Mouse (Mus musculus) CH12.LX (cell line): Measurements from ENCODE around the gene Ccl22. TPM values are rescaled to one million over a fixed set of nuclear protein-coding genes. Genes with fewer than 3 reads are reported as not detected.

Experiments used
- DNase-seq: peaks from one replicate; pipeline ENCODE4 v3.0.0-alpha.2; 2013; ENCODE audit errors: extremely low read depth
- H3K27ac ChIP-seq: 2 replicates; pipeline ENCODE4 v1.5.1; 2012; ENCODE audit warnings: low read depth, mild to moderate bottlenecking, control low read depth, moderate library complexity; ENCODE audit not compliant: insufficient read depth
- H3K27me3 ChIP-seq: replicated peaks from 2 replicates; pipeline ENCODE3; 2012; ENCODE audit warnings: inconsistent platforms
- H3K36me3 ChIP-seq, 2 experiments: replicated peaks in 1 of 2; 2 replicates each; pipeline versions ENCODE3 to v1.6.1; 2012; ENCODE audit warnings: inconsistent platforms in 1 of 2, low read length in 1 of 2, mild to moderate bottlenecking in 1 of 2, mixed read lengths in 1 of 2, moderate library complexity in 1 of 2; ENCODE audit not compliant: control insufficient read depth in 1 of 2, insufficient read depth in 1 of 2
- H3K4me1 ChIP-seq, 2 experiments: 2 replicates each; pipeline ENCODE4 v1.6.1; 2012; ENCODE audit warnings: inconsistent platforms in 1 of 2, moderate library complexity in 1 of 2; ENCODE audit not compliant: insufficient read depth in 2 of 2, control insufficient read depth in 1 of 2
- H3K4me2 ChIP-seq: 2 replicates; pipeline ENCODE4 v1.6.1; 2012; ENCODE audit warnings: low read depth, mild to moderate bottlenecking, control low read depth; ENCODE audit not compliant: poor library complexity, insufficient read depth, severe bottlenecking
- H3K4me3 ChIP-seq, 3 experiments: fragments of 150-350 bp in 1 of 3; sonication (generic) in 1 of 3; replicated peaks in 1 of 3; 2 replicates each; pipeline versions ENCODE3 to v1.5.1; 2011 to 2012; ENCODE audit warnings: low read depth in 2 of 3, low read length in 2 of 3, mild to moderate bottlenecking in 2 of 3, moderate library complexity in 2 of 3, control low read depth in 1 of 3, improper control_type of control experiment in 1 of 3, inconsistent platforms in 1 of 3, mixed read lengths in 1 of 3; ENCODE audit not compliant: poor library complexity in 1 of 3
- H3K79me2 ChIP-seq: replicated peaks from 2 replicates; pipeline ENCODE4 v1.6.1; 2012; ENCODE audit warnings: mild to moderate bottlenecking, moderate library complexity; ENCODE audit not compliant: control insufficient read depth, poor library complexity, insufficient read depth, severe bottlenecking; ENCODE audit errors: extremely low read depth
- H3K9ac ChIP-seq: 2 replicates; pipeline ENCODE4 v1.6.1; 2012; ENCODE audit warnings: low read depth, mild to moderate bottlenecking, control low read depth, moderate library complexity; ENCODE audit not compliant: insufficient read depth
- H3K9me3 ChIP-seq: replicated peaks from 2 replicates; pipeline ENCODE3; 2012; ENCODE audit warnings: low read length, inconsistent platforms, mixed read lengths
- CHD1 ChIP-seq: IDR thresholded peaks from 2 replicates; pipeline ENCODE4 v1.6.1; 2012; ENCODE audit warnings: low read depth, low read length, improper control_type of control experiment, inconsistent platforms
- ETS1 ChIP-seq: conservative IDR thresholded peaks from 2 replicates; pipeline ENCODE4 v1.6.1; 2012; ENCODE audit warnings: low read depth, mild to moderate bottlenecking, inconsistent platforms, low read length, improper control_type of control experiment, moderate library complexity
- GABPA ChIP-seq: IDR thresholded peaks from 2 replicates; pipeline ENCODE4 v1.6.1; 2012; ENCODE audit warnings: low read depth, low read length, improper control_type of control experiment, inconsistent platforms; ENCODE audit not compliant: insufficient replicate concordance
- HCFC1 ChIP-seq: IDR thresholded peaks from 2 replicates; pipeline ENCODE4 v1.6.1; 2012; ENCODE audit warnings: low read depth, mild to moderate bottlenecking, inconsistent platforms, low read length, improper control_type of control experiment
- IRF4 ChIP-seq: IDR thresholded peaks from 2 replicates; pipeline ENCODE4 v1.6.1; 2014; ENCODE audit warnings: low read depth, mild to moderate bottlenecking, inconsistent platforms, low read length, improper control_type of control experiment
- KAT2A ChIP-seq: IDR thresholded peaks from 2 replicates; pipeline ENCODE4 v1.6.1; 2012; ENCODE audit warnings: low read length, improper control_type of control experiment, inconsistent platforms; ENCODE audit not compliant: insufficient replicate concordance
- MAX ChIP-seq: IDR thresholded peaks from 2 replicates; pipeline ENCODE4 v1.6.1; 2011; ENCODE audit warnings: low read length, improper control_type of control experiment
- MAZ ChIP-seq: IDR thresholded peaks from 2 replicates; pipeline ENCODE4 v1.6.1; 2012; ENCODE audit warnings: low read depth, mild to moderate bottlenecking, inconsistent platforms, low read length, improper control_type of control experiment, moderate library complexity
- NELFE ChIP-seq: IDR thresholded peaks from 2 replicates; pipeline ENCODE4 v1.6.1; 2011; ENCODE audit warnings: low read depth, low read length, improper control_type of control experiment
- NRF1 ChIP-seq: IDR thresholded peaks from 2 replicates; pipeline ENCODE4 v1.6.1; 2014; ENCODE audit warnings: low read depth, mild to moderate bottlenecking, inconsistent platforms, low read length, improper control_type of control experiment, moderate library complexity
- PAX5 ChIP-seq: IDR thresholded peaks from 2 replicates; pipeline ENCODE4 v1.6.1; 2012; ENCODE audit warnings: low read length, inconsistent platforms, mixed read lengths
- POLR2AphosphoS2 ChIP-seq: IDR thresholded peaks from 2 replicates; pipeline ENCODE4 v1.6.1; 2011; ENCODE audit warnings: low read depth, low read length, improper control_type of control experiment
- TBP ChIP-seq: conservative IDR thresholded peaks from 2 replicates; pipeline ENCODE4 v1.6.1; 2011; ENCODE audit warnings: low read depth, low read length, improper control_type of control experiment
- TCF12 ChIP-seq: IDR thresholded peaks from 2 replicates; pipeline ENCODE4 v1.6.1; 2014; ENCODE audit warnings: low read depth, mild to moderate bottlenecking, inconsistent platforms, low read length, improper control_type of control experiment
- USF2 ChIP-seq: conservative IDR thresholded peaks from 2 replicates; pipeline ENCODE4 v1.6.1; 2011; ENCODE audit warnings: low read depth, low read length, improper control_type of control experiment
- ZNF384 ChIP-seq: IDR thresholded peaks from 2 replicates; pipeline ENCODE4 v1.6.1; 2012; ENCODE audit warnings: low read depth, low read length, improper control_type of control experiment, inconsistent platforms
- dilution Hi-C: fragments of 300-500 bp; cut with MboI; formaldehyde crosslinking; loops from 2 replicates; pipeline ENCODE4 v1.14.3; 2020; ENCODE audit warnings: low sequenced_read_pairs; ENCODE audit not compliant: extremely low pct_unique_long_range_greater_than_20kb, extremely low pct_ligation_motif_present
- in situ Hi-C: fragments of 300-500 bp; cut with MboI; formaldehyde crosslinking; loops from 3 replicates; pipeline ENCODE4 v1.14.3; 2019; ENCODE audit warnings: low sequenced_read_pairs, low pct_ligation_motif_present, low pct_unique_long_range_greater_than_20kb, mixed read lengths
- polyA plus RNA-seq: library from polyadenylated mRNA; unstranded; fragments of >175 nt; gene quantifications from 2 replicates; pipeline ENCODE4 v1.2.1, GENCODE M21; 2012; ENCODE audit warnings: low read depth; ENCODE audit not compliant: insufficient read length
- total RNA-seq, 2 experiments: library from RNA; depleted of rRNA; stranded (reverse); fragments of 300-350 nt in 1 of 2; fragments of >200 nt in 1 of 2; gene quantifications; 2 replicates each; pipeline ENCODE4 v1.2.3; 2012 to 2014

The Ccl22 gene
- total and polyA plus RNA-seq, 3 experiments = 1,396 to 4,546 (median 3,114) TPM

GRCm38 (mm10) chr8:94779534-94780294, 34.3 kb downstream of the Ccl22 start (continued):
- TF ChIP-seq POLR2AphosphoS2 (peak; percentile 86), IRF4 (peak; percentile 81), KAT2A (no peak; the same call in 1 of the 2 replicates), PAX5 (no peak), GABPA (no peak), NRF1 (no peak; the same call in 1 of the 2 replicates), TCF12 (peak; percentile 85), NELFE (no peak), ZNF384 (no peak), TBP (no peak; the same call in 1 of the 2 replicates), ETS1 (peak; percentile 64), USF2 (peak; percentile 34; the same call in 1 of the 2 replicates), CHD1 (peak; percentile 49; the same call in 1 of the 2 replicates), MAX (peak; percentile 71; the same call in 1 of the 2 replicates)

- in situ Hi-C loops = loop anchor here (5.0 kb wide), 2 partner anchors 38 to 73 kb away; no protein-coding TSS in a partner anchor
- peaks cover 0 to 15% of the 10 kb centered on the region in 2 experiments for H3K36me3 ChIP-seq
- H3K27me3 ChIP-seq = no peaks in the 10 kb centered on the region
- no peak for TF ChIP-seq MAZ
- TF ChIP-seq MAX = no peak
- TF ChIP-seq NELFE = peak; percentile 40; the same call in 1 of the 2 replicates
- TF ChIP-seq HCFC1 = peak; percentile 19; the same call in 1 of the 2 replicates
- peak; percentile 40; the same call in 1 of the 2 replicates for TF ChIP-seq TCF12
- DNase-seq = no peak
- peak overlapping the region; percentile 80 for H3K4me2 ChIP-seq
- peak overlapping the region; percentile 97 for H3K27ac ChIP-seq
- dilution Hi-C loops = no loop called here
- H3K4me1 ChIP-seq = peaks cover 32 to 67% of the 10 kb centered on the region in 2 experiments
- H3K9ac ChIP-seq = peak overlapping the region; percentile 97
- peaks cover 2% of the 10 kb centered on the region; the same call in 1 of the 2 replicates for H3K79me2 ChIP-seq
- peak overlapping the region; percentile 72 to 84 (median 78) for H3K4me3 ChIP-seq
- H3K9me3 ChIP-seq = no peaks in the 10 kb centered on the region
Measured at GRCm38 (mm10) chr8:94780491-94781154, 35.2 kb downstream of the Ccl22 start.
